Mouse (Mus musculus): ENCODE measurements around the gene Tmem198b. TPM values are rescaled to one million over a fixed set of nuclear protein-coding genes. Genes with fewer than 3 reads are reported as not detected.
A peak's percentile ranks its signal among the peaks of the same experiment; 100 is the strongest.

The Tmem198b gene
- polyA plus RNA-seq, 1 experiment from 2014 or later = 14.9 TPM

DNA sequence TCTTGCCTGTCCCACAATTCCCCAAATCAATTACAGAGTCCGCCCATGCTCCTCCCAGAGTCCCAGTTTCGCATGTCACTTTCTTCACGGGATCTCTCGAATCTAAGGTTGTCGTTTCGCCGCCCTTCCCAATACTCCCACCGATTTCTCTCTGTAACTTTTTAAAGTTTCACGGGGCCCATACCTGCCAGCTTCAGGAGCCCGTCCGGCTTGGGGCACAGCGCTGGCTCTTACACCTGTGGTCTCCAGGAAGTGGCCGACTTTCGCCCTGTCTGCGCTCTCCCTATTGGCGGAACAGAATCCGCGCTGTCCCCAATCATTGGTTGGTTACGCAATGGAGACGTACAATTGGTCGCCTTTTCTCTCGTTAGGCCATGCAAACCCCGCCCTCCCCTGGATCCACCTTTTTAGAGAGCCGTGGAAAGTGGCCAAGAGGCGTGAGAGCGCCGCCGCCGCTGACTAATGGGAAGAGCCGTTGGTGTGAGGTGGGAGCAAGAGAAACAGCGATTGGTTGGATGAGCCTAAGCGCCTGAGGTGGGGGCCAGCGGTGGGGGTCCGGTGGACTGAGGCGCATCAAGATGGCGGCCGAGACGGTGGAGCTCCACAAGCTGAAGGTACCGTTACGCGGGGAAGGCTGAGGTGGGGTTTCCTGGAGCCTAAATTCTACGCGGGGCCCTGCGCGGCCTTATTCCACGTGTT is 17.3 kb upstream of the Tmem198b start, which contains the start of gene Ormdl2:
TSS of gene Ormdl2 (minus strand) at position 288 of the 699 bp plus-strand sequence.
- H3K36me3 ChIP-seq = peaks cover 38% of the 10 kb centered on the region
- under 1% methylated on average over 46 of the region's 46 CpGs for WGBS
- peak within 1 kb of the TSS; percentile 90 for H3K9ac ChIP-seq

DNA sequence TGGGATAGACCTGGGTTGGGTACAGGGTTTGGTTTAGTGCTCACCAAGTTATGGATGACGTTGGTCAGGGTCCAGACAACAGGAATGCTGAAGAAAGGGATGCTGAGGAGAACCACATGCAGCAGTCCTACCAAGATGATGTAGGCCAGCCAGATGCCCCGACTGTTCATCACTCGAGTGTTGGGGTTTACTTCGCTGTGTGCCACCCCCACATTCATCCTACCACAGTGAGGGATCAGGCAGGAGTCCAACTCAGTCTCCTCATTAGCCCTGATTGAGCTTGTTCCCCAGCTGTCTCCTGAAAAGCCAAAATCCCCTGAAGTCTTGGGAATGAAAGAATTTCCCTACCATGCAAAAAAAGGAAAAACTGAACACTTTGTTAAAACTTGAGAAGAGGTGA is 16.0 kb upstream of the Tmem198b start:
- no peak overlapping the region for H3K27ac ChIP-seq
- H3K4me1 ChIP-seq (replicated peaks) = peaks cover 13% of the 10 kb centered on the region
- no peak overlapping the region for H3K4me3 ChIP-seq
- H3K27me3 ChIP-seq = no peaks in the 10 kb centered on the region
- peaks cover 49% of the 10 kb centered on the region for H3K36me3 ChIP-seq
- H3K4me2 ChIP-seq = no peak overlapping the region
- H3K9me3 ChIP-seq (replicated peaks) = no peaks in the 10 kb centered on the region
- WGBS = 81% methylated on average over 4 of the region's 4 CpGs
- no peak overlapping the region for H3K9ac ChIP-seq
- ATAC-seq (replicated peaks; ENCODE audit: insufficient number of reproducible peaks, insufficient read depth, low FRiP score, low read depth) = no peak

More for the DNA sequence above, 17.3 kb upstream of the Tmem198b start, which contains the start of gene Ormdl2:
- peaks cover 13% of the 10 kb centered on the region for H3K4me1 ChIP-seq (replicated peaks)
- H3K27ac ChIP-seq = peak within 1 kb of the TSS; percentile 73
- peak within 1 kb of the TSS; percentile 72 for H3K4me2 ChIP-seq
- H3K9me3 ChIP-seq (replicated peaks) = no peaks in the 10 kb centered on the region
- ATAC-seq (replicated peaks; ENCODE audit: insufficient number of reproducible peaks, insufficient read depth, low FRiP score, low read depth) = peak; percentile 99
- H3K4me3 ChIP-seq = peak within 1 kb of the TSS; percentile 96
- no peaks in the 10 kb centered on the region for H3K27me3 ChIP-seq

DNA sequence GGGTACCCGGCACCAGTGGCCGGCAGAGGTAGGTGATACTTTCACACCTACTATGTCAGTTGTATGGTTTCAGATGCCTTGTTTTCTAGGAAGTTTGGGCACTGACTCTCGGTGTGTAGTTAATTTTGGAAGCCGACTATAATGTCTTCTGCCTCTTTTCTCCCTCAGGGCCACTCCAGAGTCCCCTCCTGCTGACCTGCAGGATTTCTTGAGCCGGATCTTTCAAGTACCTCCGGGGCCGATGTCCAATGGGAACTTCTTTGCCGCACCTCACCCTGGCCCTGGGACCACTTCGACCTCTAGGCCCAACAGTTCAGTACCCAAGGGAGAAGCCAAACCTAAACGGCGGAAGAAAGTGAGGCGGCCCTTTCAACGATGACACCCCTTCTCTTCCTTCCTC is 12.9 kb upstream of the Tmem198b start, which contains the start of gene Sarnp:
TSS of gene Sarnp (plus strand) at position 301 of the 400 bp plus-strand sequence.
- Histone ChIP-seq H3K27me3 (no peaks in the 10 kb centered on the region), H3K9ac (no peak within 1 kb of the TSS), H3K4me1 (replicated peaks) (peaks cover 8% of the 10 kb centered on the region), H3K4me3 (no peak within 1 kb of the TSS), H3K9me3 (replicated peaks) (no peaks in the 10 kb centered on the region), H3K36me3 (peaks cover 61% of the 10 kb centered on the region), H3K4me2 (no peak within 1 kb of the TSS), H3K27ac (no peak within 1 kb of the TSS)
- ATAC-seq (replicated peaks; ENCODE audit: insufficient number of reproducible peaks, insufficient read depth, low FRiP score, low read depth) = no peak
- WGBS = 89% methylated on average over 13 of the region's 13 CpGs

DNA sequence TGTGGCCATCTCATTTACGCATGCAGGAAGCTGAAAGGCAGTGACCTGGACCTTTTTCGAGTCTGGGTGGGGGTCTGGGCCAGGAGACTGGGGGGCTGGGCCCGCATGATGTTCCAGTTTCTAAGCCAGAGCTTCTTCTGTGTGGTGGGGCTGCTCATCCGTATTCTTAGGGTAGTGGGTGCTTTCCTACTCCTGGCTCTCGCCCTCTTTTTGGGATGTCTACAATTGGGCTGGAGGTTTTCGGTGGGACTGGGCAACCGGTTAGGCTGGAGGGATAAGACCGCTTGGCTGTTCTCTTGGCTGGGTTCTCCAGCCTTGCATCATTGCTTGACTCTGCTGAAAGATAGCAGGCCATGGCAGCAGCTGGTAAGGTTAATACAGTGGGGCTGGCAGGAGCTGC is 2.8 kb upstream of the Tmem198b start:
- Histone ChIP-seq H3K9me3 (replicated peaks) (no peaks in the 10 kb centered on the region), H3K27ac (no peak overlapping the region), H3K36me3 (peaks cover 10% of the 10 kb centered on the region; the same call in 1 of the 2 replicates), H3K4me1 (replicated peaks) (peaks cover 50% of the 10 kb centered on the region), H3K4me2 (peak overlapping the region; percentile 93), H3K27me3 (no peaks in the 10 kb centered on the region), H3K9ac (peak overlapping the region; percentile 33), H3K4me3 (peak overlapping the region; percentile 82)
- ATAC-seq (replicated peaks; ENCODE audit: insufficient number of reproducible peaks, insufficient read depth, low FRiP score, low read depth) = no peak
- 79% methylated on average over 8 of the region's 8 CpGs for WGBS

DNA sequence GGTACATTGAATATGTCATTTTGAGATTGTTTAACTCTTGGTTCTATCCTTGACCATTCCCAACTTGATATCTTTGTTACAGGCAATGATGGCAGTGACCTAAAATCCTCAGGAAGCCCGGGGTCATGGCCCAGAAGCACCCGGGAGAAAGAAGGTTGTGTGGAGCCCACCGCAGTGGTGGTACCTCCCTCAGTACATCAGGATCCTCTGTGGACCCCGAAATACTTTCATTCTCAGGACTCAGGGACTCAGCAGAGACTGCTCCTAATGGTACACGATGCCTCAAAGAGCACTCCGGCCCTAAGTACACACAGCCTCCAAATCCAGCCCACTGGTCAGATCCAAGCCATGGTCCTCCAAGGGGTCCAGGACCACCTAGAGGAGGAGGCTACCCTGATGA is 1.9 kb upstream of the Tmem198b start:
- peak overlapping the region; percentile 99 for H3K27ac ChIP-seq
- H3K9me3 ChIP-seq (replicated peaks) = no peaks in the 10 kb centered on the region
- H3K4me1 ChIP-seq (replicated peaks) = peaks cover 50% of the 10 kb centered on the region
- no peaks in the 10 kb centered on the region for H3K27me3 ChIP-seq
- WGBS = 44% methylated on average over 6 of the region's 6 CpGs
- ATAC-seq (replicated peaks; ENCODE audit: insufficient number of reproducible peaks, insufficient read depth, low FRiP score, low read depth) = no peak
- peak overlapping the region; percentile 64 for H3K9ac ChIP-seq
- H3K4me2 ChIP-seq = peak overlapping the region; percentile 93
- peak overlapping the region; percentile 82 for H3K4me3 ChIP-seq
- H3K36me3 ChIP-seq = peaks cover 16% of the 10 kb centered on the region; the same call in 1 of the 2 replicates

DNA sequence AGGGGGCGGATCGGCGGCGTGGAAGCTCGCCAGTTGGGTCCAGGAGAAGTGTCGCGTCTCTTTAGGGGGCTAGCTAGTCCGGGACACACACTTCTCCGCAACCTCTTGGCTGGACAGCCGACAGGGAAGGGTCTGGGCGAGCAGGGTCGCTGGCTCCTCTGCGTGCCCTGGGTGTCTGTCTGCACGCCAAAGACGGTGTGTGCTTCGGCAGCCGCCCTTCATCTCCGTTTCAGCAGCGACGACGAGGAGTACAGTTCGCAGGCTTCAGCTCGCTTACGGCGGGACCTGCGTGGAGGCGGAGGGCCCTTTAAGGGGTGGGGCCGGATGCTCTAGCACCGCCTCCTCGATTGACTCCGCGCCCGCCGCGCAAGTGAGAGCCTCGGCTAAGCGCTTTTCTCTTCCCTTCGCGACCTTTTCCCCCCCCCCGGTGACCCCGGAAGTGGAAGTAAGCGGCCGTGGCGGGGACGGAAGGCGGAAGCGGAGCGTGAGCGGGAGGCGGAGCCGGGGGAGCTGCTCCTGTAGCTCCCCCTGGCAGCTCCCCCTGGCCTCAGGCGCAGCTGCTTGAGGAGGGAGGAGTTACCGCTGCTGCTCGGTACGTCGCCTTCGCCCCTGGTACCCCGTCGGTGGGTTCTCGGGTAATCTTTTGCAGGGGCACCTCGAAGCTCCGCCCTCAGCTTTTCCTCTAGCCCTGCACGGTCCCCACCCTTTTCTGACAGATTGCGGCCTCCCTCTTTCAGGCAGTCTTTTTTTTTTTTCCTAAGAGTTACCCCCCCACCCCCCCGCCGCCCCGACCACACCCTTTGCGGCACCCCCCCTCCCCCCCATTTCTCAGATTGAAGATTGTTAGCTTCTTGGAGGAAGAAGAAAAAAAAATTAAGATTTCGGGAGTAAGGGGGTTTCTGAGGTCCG is 1.2 kb upstream of the Tmem198b start:
- peak overlapping the region; percentile 82 for H3K4me3 ChIP-seq
- peaks cover 21% of the 10 kb centered on the region; the same call in 1 of the 2 replicates for H3K36me3 ChIP-seq
- peak overlapping the region; percentile 99 for H3K27ac ChIP-seq
- peak overlapping the region; percentile 85 for H3K9ac ChIP-seq
- peaks cover 50% of the 10 kb centered on the region for H3K4me1 ChIP-seq (replicated peaks)
- peak; percentile 92 for ATAC-seq (replicated peaks; ENCODE audit: insufficient number of reproducible peaks, insufficient read depth, low FRiP score, low read depth)
- under 1% methylated on average over 63 of the region's 70 CpGs for WGBS
- H3K27me3 ChIP-seq = no peaks in the 10 kb centered on the region
- H3K4me2 ChIP-seq = peak overlapping the region; percentile 93
- no peaks in the 10 kb centered on the region for H3K9me3 ChIP-seq (replicated peaks)

DNA sequence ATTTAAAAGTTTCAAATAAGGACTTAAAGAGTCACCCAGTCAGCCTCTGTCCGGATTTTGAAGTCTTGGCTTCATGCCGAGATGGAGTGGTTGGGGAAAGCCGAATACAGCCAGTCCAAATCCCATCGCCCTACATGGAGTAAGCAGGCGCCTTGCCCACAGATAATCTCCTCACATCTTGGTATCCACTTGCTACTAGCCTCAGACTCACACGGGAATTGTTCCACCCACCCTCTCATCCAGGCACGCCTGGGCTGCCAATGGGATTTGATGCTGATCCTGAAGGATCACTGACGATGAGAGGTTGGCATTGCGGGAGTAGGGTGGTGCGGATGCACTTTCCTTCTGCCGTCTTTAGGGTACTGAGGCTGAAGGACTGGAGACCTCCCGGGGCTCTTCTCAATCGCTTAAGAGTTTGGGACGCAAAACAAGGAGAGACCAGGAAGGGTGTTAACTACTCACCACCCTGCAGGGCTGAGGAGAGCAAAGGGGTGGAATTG is 349 bp downstream of the Tmem198b start, which contains the start of gene Dnajc14:
TSS of gene Dnajc14 (plus strand) at position 292 of the 500 bp plus-strand sequence.
- H3K4me3 ChIP-seq = peak within 1 kb of the TSS; percentile 82
- no peaks in the 10 kb centered on the region for H3K27me3 ChIP-seq
- H3K36me3 ChIP-seq = peaks cover 24% of the 10 kb centered on the region; the same call in 1 of the 2 replicates
- peak within 1 kb of the TSS; percentile 93 for H3K4me2 ChIP-seq
- H3K27ac ChIP-seq = peak within 1 kb of the TSS; percentile 99
- H3K9ac ChIP-seq = peak within 1 kb of the TSS; percentile 85
- 1% methylated on average over 14 of the region's 14 CpGs for WGBS
- ATAC-seq (replicated peaks; ENCODE audit: insufficient number of reproducible peaks, insufficient read depth, low FRiP score, low read depth) = no peak
- H3K4me1 ChIP-seq (replicated peaks) = peaks cover 44% of the 10 kb centered on the region
- H3K9me3 ChIP-seq (replicated peaks) = no peaks in the 10 kb centered on the region

DNA sequence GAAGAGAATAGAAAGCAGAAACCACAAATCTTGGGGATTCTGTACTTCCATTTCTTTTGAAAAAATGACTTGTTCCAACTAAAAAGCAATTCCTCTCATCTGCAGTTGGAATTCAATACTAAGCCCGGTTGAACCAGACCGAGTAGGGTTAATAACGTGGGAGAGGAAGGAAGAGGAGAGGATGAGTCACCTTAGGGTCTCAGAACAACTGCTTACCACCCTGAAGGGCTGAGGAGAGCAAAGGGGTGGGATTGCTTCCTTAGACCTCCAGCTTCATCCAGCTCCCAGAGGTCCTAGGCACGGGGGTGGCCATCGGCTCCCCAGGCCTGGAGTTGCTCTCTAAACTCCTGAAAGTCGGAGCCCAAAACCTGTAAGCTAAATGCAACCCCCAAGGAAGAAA is 809 bp downstream of the Tmem198b start:
- peak overlapping the region; percentile 93 for H3K4me2 ChIP-seq
- H3K9ac ChIP-seq = peak overlapping the region; percentile 85
- 8% methylated on average over 6 of the region's 6 CpGs for WGBS
- peaks cover 19% of the 10 kb centered on the region; the same call in 1 of the 2 replicates for H3K36me3 ChIP-seq
- H3K27ac ChIP-seq = peak overlapping the region; percentile 99
- peaks cover 39% of the 10 kb centered on the region for H3K4me1 ChIP-seq (replicated peaks)
- no peaks in the 10 kb centered on the region for H3K27me3 ChIP-seq
- no peaks in the 10 kb centered on the region for H3K9me3 ChIP-seq (replicated peaks)
- ATAC-seq (replicated peaks; ENCODE audit: insufficient number of reproducible peaks, insufficient read depth, low FRiP score, low read depth) = no peak
- peak overlapping the region; percentile 82 for H3K4me3 ChIP-seq

DNA sequence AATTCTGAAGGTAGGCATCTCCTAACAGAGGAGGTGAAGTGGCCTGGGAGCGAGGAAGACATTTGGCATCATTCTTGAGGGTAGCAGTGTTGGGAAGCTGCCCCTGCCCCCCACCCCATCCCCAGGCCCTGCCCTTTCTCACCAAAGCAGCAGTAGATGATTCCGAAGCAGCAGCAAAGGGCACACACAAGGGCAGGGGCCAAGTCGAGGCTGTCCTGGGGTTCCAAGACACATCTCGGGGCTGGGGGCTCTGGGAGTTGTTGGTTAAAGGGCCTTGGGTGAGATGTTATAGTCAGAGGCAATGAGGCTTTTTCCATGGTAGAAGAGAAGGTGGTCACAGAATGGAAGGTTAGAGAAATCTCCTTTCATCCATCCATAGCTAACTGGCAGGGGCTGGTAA is 1.2 kb downstream of the Tmem198b start:
- 50% methylated on average over 4 of the region's 4 CpGs for WGBS
- H3K36me3 ChIP-seq = peaks cover 18% of the 10 kb centered on the region; the same call in 1 of the 2 replicates
- H3K27ac ChIP-seq = peak overlapping the region; percentile 99
- H3K9ac ChIP-seq = peak overlapping the region; percentile 85
- H3K27me3 ChIP-seq = no peaks in the 10 kb centered on the region
- H3K4me3 ChIP-seq = peak overlapping the region; percentile 82
- H3K4me2 ChIP-seq = peak overlapping the region; percentile 93
- peaks cover 35% of the 10 kb centered on the region for H3K4me1 ChIP-seq (replicated peaks)
- no peaks in the 10 kb centered on the region for H3K9me3 ChIP-seq (replicated peaks)
- no peak for ATAC-seq (replicated peaks; ENCODE audit: insufficient number of reproducible peaks, insufficient read depth, low FRiP score, low read depth)

DNA sequence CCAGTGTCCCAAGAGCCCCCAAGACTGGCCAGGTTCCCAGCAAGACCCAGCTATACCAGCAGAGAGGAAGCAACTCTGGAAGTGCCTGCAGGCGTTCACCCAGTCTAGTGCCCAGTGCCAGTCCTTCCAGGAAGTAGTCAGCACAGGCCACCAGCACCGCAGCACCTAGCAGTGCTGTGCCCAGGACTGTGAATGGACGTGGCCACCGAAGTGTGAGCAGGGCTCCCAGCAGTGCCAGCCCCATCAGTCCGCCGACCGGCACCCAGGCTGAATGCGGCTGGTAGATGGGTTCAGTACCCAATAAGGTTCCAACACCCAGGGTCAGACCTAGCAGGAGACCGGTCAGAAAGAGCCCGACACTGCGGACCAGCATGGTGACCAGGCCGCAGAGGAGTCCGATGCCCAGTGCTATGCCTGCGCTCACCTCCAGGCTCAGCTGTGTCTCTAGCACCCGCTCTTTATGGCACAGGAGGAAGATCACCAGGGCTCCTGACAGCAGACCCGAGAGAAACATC is 2.1 kb downstream of the Tmem198b start:
- WGBS = 89% methylated on average over 16 of the region's 16 CpGs

More for the DNA sequence above, 2.1 kb downstream of the Tmem198b start:
- H3K27me3 ChIP-seq = no peaks in the 10 kb centered on the region
- peak overlapping the region; percentile 93; the same call in 1 of the 2 replicates for H3K4me2 ChIP-seq
- peaks cover 18% of the 10 kb centered on the region; the same call in 1 of the 2 replicates for H3K36me3 ChIP-seq
- H3K9me3 ChIP-seq (replicated peaks) = no peaks in the 10 kb centered on the region
- H3K4me3 ChIP-seq = no peak overlapping the region
- H3K4me1 ChIP-seq (replicated peaks) = peaks cover 26% of the 10 kb centered on the region
- no peak for ATAC-seq (replicated peaks; ENCODE audit: insufficient number of reproducible peaks, insufficient read depth, low FRiP score, low read depth)
- H3K9ac ChIP-seq = peak overlapping the region; percentile 85; the same call in 1 of the 2 replicates
- no peak overlapping the region for H3K27ac ChIP-seq

Measured in heart, embryonic 15.5 days (tissue).